32 mouse cellular contexts compared by ENCODE assay signal in the genomic region with DNA sequence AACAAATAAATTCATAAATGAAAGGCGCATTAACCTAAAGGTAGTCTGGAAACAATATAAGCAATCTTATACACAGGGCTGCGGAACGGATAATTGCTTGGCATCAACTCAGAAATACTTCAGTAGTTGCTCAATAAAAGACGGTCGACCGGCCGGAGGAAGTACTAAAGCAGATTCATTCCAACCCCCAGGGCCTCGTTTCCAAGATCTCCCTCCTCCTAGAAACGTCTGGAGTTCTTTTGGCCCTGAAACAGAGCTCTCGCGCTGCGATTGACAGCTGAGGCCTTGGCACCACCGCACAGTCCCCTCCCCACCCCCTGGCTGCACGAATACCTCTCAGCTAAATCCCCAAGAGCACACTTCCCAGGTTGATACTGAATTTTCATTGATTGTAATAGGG. TPM values are rescaled to one million over a fixed set of nuclear protein-coding genes. Genes with fewer than 3 reads are reported as not detected.
DNase-seq lines count a peak whose midpoint lies in the region; ATAC-seq lines count a peak whose summit lies in the region.
"Had no signal": no experiment of that assay in that cellular context is flagged by ENCODE, and none has a peak within 500 bp of the region (broad histone marks: within the 10 kb centered on the region; RNA-seq: fewer than 3 reads in every experiment).

No protein-coding gene starts in this region.

- no peaks in the 10 kb centered on the region for H3K4me1 ChIP-seq in heart, embryonic 10.5 days
- 0 out of 2 replicates have a peak, but pooled peaks cover 7% of the 10 kb centered on the region for H3K4me1 ChIP-seq in limb, embryonic 15.5 days
- H3K4me1 ChIP-seq: embryonic facial prominence, embryonic 12.5 days; heart, embryonic 15.5 days; liver, embryonic 13.5 days had no signal

- no peaks in the 10 kb centered on the region for H3K36me3 ChIP-seq in heart, embryonic 10.5 days
- no peaks in the 10 kb centered on the region for H3K36me3 ChIP-seq in limb, embryonic 15.5 days
- H3K36me3 ChIP-seq: embryonic facial prominence, embryonic 12.5 days; heart, embryonic 15.5 days; hindbrain, embryonic 13.5 days; liver, embryonic 13.5 days had no signal

- no peaks in the 10 kb centered on the region for H3K9me3 ChIP-seq in heart, embryonic 10.5 days
- no peaks in the 10 kb centered on the region for H3K9me3 ChIP-seq in limb, embryonic 15.5 days
- H3K9me3 ChIP-seq: embryonic facial prominence, embryonic 12.5 days; heart, embryonic 15.5 days; hindbrain, embryonic 13.5 days; liver, embryonic 13.5 days had no signal

- H3K4me3 ChIP-seq in heart, embryonic 10.5 days = no peak overlapping the region
- H3K4me3 ChIP-seq in limb, embryonic 15.5 days = no peak overlapping the region
- H3K4me3 ChIP-seq: embryonic facial prominence, embryonic 12.5 days; erythroblast, embryonic 14.5 days; heart, embryonic 15.5 days; hindbrain, embryonic 13.5 days; left cerebral cortex, adult 2 months; liver, embryonic 13.5 days had no signal

- H3K4me2 ChIP-seq in limb, embryonic 15.5 days = no peak overlapping the region
- H3K4me2 ChIP-seq: embryonic facial prominence, embryonic 12.5 days; heart, embryonic 15.5 days; hindbrain, embryonic 13.5 days; liver, embryonic 13.5 days; lung, embryonic 14.5 days; midbrain, embryonic 11.5 days had no signal

- DNase-seq in adrenal gland, adult (ENCODE audit: inconsistent age in 2 of 2, low spot score in 1 of 2) = peak; percentile 24 to 57
- no peak for DNase-seq in adrenal gland, postnatal 4 days (ENCODE audit: low spot score in 2 of 2)
- peak; percentile 51 for DNase-seq in heart, embryonic 10.5 days (ENCODE audit: low spot score)
- no peak for DNase-seq in heart, adult 8-10 months (ENCODE audit: low spot score)
- DNase-seq in lung, postnatal 10 days = peak; percentile 22
- no peak for DNase-seq in lung, postnatal 36 days
- DNase-seq in cerebellum, adult 9-11 months = no peak
- DNase-seq: cerebellum, adult 11-12 months; cerebellum, postnatal 14 days; gastrocnemius, postnatal 10 days; heart, postnatal 36 days; kidney, adult 2 months; layer of hippocampus, adult 9-11 months; liver, embryonic 13.5 days; lung, embryonic 14.5 days; right cerebral cortex, postnatal 14 days; thymus, postnatal 14 days had no signal

- H3K9ac ChIP-seq in limb, embryonic 15.5 days = no peak overlapping the region
- H3K9ac ChIP-seq: embryonic facial prominence, embryonic 12.5 days; heart, embryonic 15.5 days; hindbrain, embryonic 13.5 days; liver, embryonic 13.5 days; lung, embryonic 14.5 days had no signal

- WGBS in heart, embryonic 10.5 days = 71% methylated on average over 14 of the region's 14 CpGs
- WGBS in limb, embryonic 15.5 days = 20% methylated on average over 14 of the region's 14 CpGs

- H3K27ac ChIP-seq in heart, embryonic 10.5 days = no peak overlapping the region
- H3K27ac ChIP-seq in limb, embryonic 15.5 days = 0 out of 2 replicates have a peak overlapping the region, but pooled peaks have one; percentile 33
- H3K27ac ChIP-seq: embryonic facial prominence, embryonic 12.5 days; heart, embryonic 15.5 days; hindbrain, embryonic 13.5 days; kidney, postnatal 0 days; left cerebral cortex, adult 2 months; liver, embryonic 13.5 days; stomach, postnatal 0 days had no signal

- ATAC-seq in limb, embryonic 15.5 days (ENCODE audit: insufficient number of reproducible peaks, low FRiP score, low TSS enrichment, low read depth) = peak; percentile 71; the same call in 1 of the 2 replicates
- ATAC-seq: forebrain, embryonic 16.5 days had no signal

- no peaks in the 10 kb centered on the region for H3K27me3 ChIP-seq in heart, embryonic 10.5 days (ENCODE audit: insufficient read depth, poor library complexity, severe bottlenecking)
- H3K27me3 ChIP-seq in limb, embryonic 15.5 days = no peaks in the 10 kb centered on the region
- H3K27me3 ChIP-seq: embryonic facial prominence, embryonic 12.5 days; heart, embryonic 15.5 days; hindbrain, embryonic 13.5 days; liver, embryonic 13.5 days had no signal

RNA-seq across cellular contexts. Expression of gene Ostc, which starts 38.0 kb away (rescaled TPM):
- total RNA-seq in adrenal gland, postnatal 4 days (2021) = 100 to 1,000 TPM; 122 to 123 TPM
- polyA plus RNA-seq in heart, embryonic 10.5 days (2016; fragmentation: Nextera tagmentation; extraction: Ambion mirVana) = 295 and 342 TPM in 2 replicates
- total RNA-seq in heart, adult 8-10 months (2022) = 10 to 100 TPM; 42.7 to 52.9 (median 47.6) TPM
- 443 and 460 TPM in 2 replicates for polyA plus RNA-seq in limb, embryonic 15.5 days (2015; fragmentation: Nextera tagmentation; extraction: Ambion mirVana)

RNA-seq across cellular contexts. Expression of gene Etnppl, which starts 54.0 kb away (rescaled TPM):
- 1 to 10 TPM in 1 of 2 experiments, under 1 TPM in 1; 0.84 to 6.4 TPM for total RNA-seq in adrenal gland, postnatal 4 days (2021)
- not detected in 2 replicates for polyA plus RNA-seq in heart, embryonic 10.5 days (2016; fragmentation: Nextera tagmentation; extraction: Ambion mirVana)
- not detected for total RNA-seq in heart, adult 8-10 months (2022)
- polyA plus RNA-seq in limb, embryonic 15.5 days (2015; fragmentation: Nextera tagmentation; extraction: Ambion mirVana) = 0.23 and 0.40 TPM in 2 replicates
- total RNA-seq: gastrocnemius, postnatal 10 days; heart, adult 18-20 months; heart, postnatal 36 days; megakaryocyte progenitor cell, adult 5-6 weeks; neutrophil, adult 5-6 weeks had no signal
- polyA plus RNA-seq: erythroblast, embryonic 14.5 days; heart, embryonic 15.5 days; hindbrain, embryonic 13.5 days; intestine, embryonic 14.5 days; liver, embryonic 13.5 days; lung, embryonic 14.5 days; midbrain, embryonic 11.5 days; midbrain, postnatal 0 days had no signal

RNA-seq across cellular contexts. Expression of gene Rpl34, which starts 58.9 kb away (rescaled TPM):
- 1,000 to 10,000 TPM in 1 of 2 experiments, 100 to 1,000 TPM in 1; 996 to 1,125 TPM for total RNA-seq in adrenal gland, postnatal 4 days (2021)
- 658 and 756 TPM in 2 replicates for polyA plus RNA-seq in heart, embryonic 10.5 days (2016; fragmentation: Nextera tagmentation; extraction: Ambion mirVana)
- total RNA-seq in heart, adult 8-10 months (2022) = 100 to 1,000 TPM; 346 to 409 (median 368) TPM
- 695 and 892 TPM in 2 replicates for polyA plus RNA-seq in limb, embryonic 15.5 days (2015; fragmentation: Nextera tagmentation; extraction: Ambion mirVana)

Comparison
In these comparisons a context has a peak if more than half of its experiments do, and no peak if none do; other contexts are left out.
1. DNase-seq: peak in adrenal gland, adult (2 of 2), heart, embryonic 10.5 days (single experiment) and lung, postnatal 10 days (single experiment); none in adrenal gland, postnatal 4 days (0 of 2), heart, adult 8-10 months (single experiment), lung, postnatal 36 days (single experiment) and cerebellum, adult 9-11 months (single experiment).